Mouse (Mus musculus) left cerebral cortex, postnatal 36 days (tissue): ENCODE measurements around the gene Ccni. TPM values are rescaled to one million over a fixed set of nuclear protein-coding genes. Genes with fewer than 3 reads are reported as not detected.

Experiments
- DNase-seq, 2 experiments: peaks; one replicate each; pipeline ENCODE4 v3.0.0; 2021 to 2022; ENCODE audit warnings: low spot score in 2 of 2, mixed read lengths in 1 of 2
- intact Hi-C: fragments of 180-260 bp; cut with DNase I; formaldehyde crosslinking; loops from one replicate; pipeline ENCODE4 v1.15.1; 2025
- total RNA-seq, 2 experiments: library from RNA; stranded (reverse); gene quantifications; 2 replicates each; pipeline ENCODE4 v1.2.3; 2021

Ccni gene
- total RNA-seq, 2 experiments from 2014 or later = 270 to 322 TPM

DNA sequence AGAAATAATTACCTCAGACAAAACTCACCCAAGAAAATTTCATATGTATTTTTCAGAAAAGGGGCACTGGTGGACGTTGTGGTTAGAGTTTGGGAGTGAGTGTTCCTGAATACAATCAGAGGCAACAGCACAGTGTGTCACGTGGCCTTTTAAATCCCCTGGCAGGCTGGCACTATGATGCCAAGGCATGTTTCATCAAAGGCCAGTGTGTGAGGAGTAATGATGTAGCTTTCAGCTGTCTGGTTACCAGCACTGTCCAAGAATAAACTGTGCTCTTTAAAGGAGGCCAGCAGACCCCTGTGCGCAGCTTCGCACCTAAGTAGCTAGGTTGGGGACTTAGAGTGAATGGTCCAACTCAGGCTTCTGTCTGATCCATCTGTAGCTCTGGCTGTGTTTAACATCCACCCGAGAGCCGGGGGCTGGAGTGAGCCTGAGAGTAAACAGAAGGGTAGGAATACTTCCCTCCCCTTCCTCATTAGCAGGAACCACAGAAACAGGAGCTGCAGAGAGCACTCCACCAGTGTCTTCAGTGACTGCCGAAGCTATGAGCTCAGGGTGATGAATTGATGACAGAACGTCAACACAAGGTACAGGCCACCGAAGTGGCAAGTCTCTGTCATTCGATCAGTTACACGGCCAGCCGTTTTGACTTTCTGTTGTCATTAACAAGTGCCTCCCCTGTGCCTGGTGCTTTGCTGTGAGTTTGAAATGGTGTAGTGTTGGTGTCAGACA is 62.8 kb downstream of the Ccni start:
- no peak for DNase-seq
- intact Hi-C loops = no loop called here

DNA sequence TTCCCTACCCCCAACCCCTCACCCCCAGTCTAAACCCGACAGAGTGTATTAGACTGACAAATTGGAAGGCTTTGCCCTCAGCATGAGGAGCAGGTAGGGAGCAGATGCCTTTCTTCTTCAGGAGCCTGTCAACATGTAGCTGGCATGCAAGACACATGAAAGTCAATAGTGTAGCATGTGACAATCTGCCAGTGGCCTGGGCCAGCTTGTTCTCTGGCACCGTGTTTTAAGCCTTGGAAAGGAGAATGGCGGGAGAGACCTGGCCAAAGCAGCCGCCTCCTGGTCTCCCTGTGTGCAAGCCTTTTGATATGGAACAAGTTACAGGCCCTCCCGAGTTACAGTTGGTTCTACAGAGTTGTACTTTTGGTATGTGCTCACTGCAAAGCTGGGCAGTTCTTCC is 65.5 kb downstream of the Ccni start:
- no peak for DNase-seq
- intact Hi-C loops = no loop called here

DNA sequence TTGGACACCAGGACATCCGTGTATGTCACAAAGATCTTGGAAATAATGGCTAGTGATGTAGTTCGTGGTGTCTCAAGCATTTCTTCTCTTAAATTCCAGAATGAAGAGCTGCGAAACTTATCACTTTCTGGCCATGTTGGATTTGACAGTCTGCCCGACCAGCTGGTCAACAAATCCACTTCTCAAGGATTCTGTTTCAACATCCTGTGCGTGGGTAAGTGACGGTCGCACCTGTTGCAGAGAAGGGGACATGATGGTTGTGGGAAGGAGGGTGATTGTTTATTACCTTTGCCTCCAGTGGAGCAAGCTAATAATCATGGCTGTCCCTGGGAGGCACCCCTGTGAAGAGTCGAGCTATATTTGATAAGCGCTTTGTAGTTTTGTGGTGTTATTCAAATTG is 66.9 kb downstream of the Ccni start:
- peak in 1 of 2 experiments; percentile 33 for DNase-seq
- intact Hi-C loops = loop anchor here (10.0 kb wide), 1 partner anchor 135 kb away; no protein-coding TSS in a partner anchor

DNA sequence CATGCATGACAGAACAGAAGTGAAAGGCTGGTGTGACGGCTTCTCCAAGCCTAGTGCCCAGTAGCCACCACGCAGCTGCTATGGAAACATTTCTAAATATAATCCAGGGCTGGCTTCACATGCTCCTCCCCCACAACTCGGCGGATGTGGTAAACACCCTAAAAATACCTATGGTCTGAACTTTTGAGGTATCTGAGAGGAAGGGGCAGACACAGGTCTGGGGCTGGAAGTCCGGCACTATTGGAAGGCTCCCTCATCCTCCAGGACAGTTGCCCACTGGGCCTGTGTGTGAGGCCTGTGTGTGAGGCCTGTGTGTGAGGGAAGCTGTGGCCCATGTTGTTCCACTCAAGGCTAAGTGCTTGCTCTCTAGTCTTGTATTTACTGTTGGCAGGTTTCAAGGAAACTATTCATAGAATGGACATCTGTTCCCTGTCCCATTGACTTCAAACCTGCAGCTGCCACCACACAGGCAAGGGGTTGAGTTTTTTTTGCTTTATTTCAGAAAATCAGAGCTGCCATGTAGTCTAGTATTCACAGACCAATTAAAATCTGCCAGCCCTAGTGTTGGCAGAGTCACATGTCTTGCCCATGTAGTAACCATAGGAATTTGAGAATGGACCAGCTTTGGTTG is 69.2 kb downstream of the Ccni start:
- peak; percentile 61 to 65 for DNase-seq
- intact Hi-C loops = loop anchor here (10.0 kb wide), 1 partner anchor 132 kb away; no protein-coding TSS in a partner anchor

DNA sequence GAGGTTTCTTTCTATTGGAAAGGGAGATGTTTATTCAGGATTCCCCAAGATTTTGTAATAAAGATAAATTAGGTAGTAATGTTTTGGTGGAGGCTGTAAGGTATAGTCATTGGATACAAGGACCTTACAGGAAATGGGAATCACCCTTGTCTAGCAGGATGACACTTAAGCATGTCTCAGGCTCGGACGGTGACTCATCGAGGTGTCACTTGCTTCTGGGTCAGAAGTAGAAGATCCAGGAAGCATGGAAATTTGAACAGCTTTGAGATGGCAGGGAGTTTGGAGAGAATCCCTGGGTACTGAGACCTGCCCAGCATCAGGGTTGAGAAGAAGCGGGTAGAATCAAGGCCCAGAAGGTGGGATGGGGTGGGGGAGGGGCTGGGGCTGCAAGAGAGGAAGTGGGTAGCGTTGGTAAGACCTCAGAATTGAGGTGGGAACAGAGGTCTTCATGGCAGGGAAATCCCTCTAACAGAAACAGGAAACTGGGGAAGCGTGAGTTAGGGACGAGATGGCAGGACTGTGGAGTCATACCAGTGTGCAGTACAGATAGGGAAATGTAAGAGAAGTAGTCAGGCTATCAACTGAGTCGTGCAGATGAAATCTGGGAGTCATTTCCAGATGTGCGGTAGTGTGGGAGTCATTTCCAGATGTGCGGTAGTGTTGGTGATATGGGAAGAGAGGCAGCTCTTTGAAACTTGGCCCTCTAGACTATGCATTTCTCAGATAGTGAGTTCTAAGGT is 70.8 kb downstream of the Ccni start:
- intact Hi-C loops = loop anchor here (10.0 kb wide), 1 partner anchor 131 kb away; no protein-coding TSS in a partner anchor
- DNase-seq = no peak

DNA sequence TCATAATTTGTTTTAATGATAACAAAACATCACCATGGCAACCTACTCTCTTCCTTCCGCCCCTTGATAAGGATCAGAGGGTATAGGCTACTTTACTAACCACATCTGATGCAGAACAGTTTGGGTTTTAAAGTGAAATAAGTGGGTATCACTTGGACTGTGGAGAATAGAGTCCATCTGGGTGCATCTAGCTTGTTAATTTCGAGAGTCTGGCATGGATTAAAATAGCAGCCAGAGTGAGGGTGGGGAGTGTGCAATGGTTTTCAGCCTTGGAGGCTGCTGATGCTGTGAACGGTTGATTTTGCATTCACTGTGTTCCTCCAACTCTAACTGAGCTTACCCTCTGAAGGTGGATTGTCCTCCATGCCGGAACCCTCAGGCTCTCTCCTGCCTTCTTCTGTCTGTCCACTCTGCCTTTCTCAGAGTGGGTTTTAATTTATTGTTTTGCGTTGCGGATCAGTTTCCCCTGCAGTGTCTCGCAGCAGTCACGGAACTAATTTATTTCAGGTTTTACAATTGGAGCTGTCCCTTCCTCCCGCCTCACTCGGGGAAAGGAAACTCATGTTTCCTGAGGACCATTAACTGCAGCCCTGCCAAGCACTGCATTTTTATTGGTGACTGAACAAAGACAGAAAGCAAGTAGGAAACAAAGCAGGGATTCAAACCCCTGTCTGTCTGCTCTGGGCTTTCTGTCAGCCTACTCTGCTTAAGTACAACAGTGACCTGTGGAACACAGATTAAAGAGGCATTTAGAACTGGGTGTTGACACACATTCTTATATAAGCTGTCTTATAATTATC is 72.7 kb downstream of the Ccni start:
- DNase-seq = peak in 1 of 2 experiments; percentile 50
- intact Hi-C loops = loop anchor here (10.0 kb wide), 1 partner anchor 129 kb away; no protein-coding TSS in a partner anchor

Other genes with a start within 250 kb of the Ccni start
- gene Sowahb, start 161.5 kb downstream of the Ccni start, total RNA-seq = 10 to 100 TPM; 17.7 to 22.5 TPM
- gene Sept11, start 113.1 kb downstream of the Ccni start, total RNA-seq = 100 to 1,000 TPM; 185 to 201 TPM
- gene 2010109A12Rik, start within 50 bp of the Ccni start, total RNA-seq = under 1 TPM; 0.72 to 0.91 TPM
- 10 to 100 TPM; 39.9 to 52.5 TPM for gene Ccng2, start 60.8 kb upstream of the Ccni start, total RNA-seq